Mouse (Mus musculus) embryonic facial prominence, embryonic 13.5 days (tissue): ENCODE measurements around the gene Odf4. TPM values are rescaled to one million over a fixed set of nuclear protein-coding genes. Genes with fewer than 3 reads are reported as not detected.
"Not testable (repeated sequence)": the region's sequence is repeated elsewhere in the genome, so short reads cannot be mapped to it uniquely, and the experiment has no call there.

Source experiments
- ATAC-seq: fragments of 200-750 bp; cut with Nextera tagmentation; 2 replicates; pipeline ENCODE4 v1.8.0; 2017; ENCODE audit warnings: low read depth; ENCODE audit not compliant: insufficient number of reproducible peaks, insufficient read depth, low FRiP score, low TSS enrichment
- H3K27ac ChIP-seq: fragments of 300-500 bp; sonication (generic); 2 replicates; pipeline ENCODE4 v1.5.1; 2015; ENCODE audit warnings: moderate library complexity, mild to moderate bottlenecking, inconsistent platforms
- H3K27me3 ChIP-seq: fragments of 300-500 bp; sonication (generic); 2 replicates; pipeline ENCODE4 v1.6.1; 2015; ENCODE audit warnings: mild to moderate bottlenecking, inconsistent platforms
- H3K36me3 ChIP-seq: fragments of 300-500 bp; sonication (generic); 2 replicates; pipeline ENCODE4 v1.6.1; 2015; ENCODE audit warnings: mild to moderate bottlenecking, inconsistent platforms
- H3K4me1 ChIP-seq: fragments of 300-500 bp; sonication (generic); 2 replicates; pipeline ENCODE4 v1.6.1; 2015; ENCODE audit warnings: inconsistent platforms
- H3K4me2 ChIP-seq: fragments of 300-500 bp; sonication (generic); 2 replicates; pipeline ENCODE4 v1.6.1; 2015; ENCODE audit warnings: moderate library complexity, mild to moderate bottlenecking, inconsistent platforms
- H3K4me3 ChIP-seq: fragments of 300-500 bp; sonication (generic); 2 replicates; pipeline ENCODE4 v1.5.1; 2015; ENCODE audit warnings: mild to moderate bottlenecking, inconsistent platforms
- H3K9ac ChIP-seq: fragments of 300-500 bp; sonication (generic); 2 replicates; pipeline ENCODE4 v1.6.1; 2015; ENCODE audit warnings: mild to moderate bottlenecking, inconsistent platforms
- H3K9me3 ChIP-seq: fragments of 300-500 bp; sonication (generic); 2 replicates; pipeline ENCODE4 v1.6.1; 2016; ENCODE audit warnings: inconsistent platforms
- WGBS: fragments of 180-500 bp; shearing (Covaris S2); methylation state at CpG from one replicate; pipeline ENCODE4 v1.1.7; 2015; ENCODE audit warnings: mixed read lengths; 5-methylcytosine and 5-hydroxymethylcytosine counted together
- polyA plus RNA-seq: library from polyadenylated mRNA; unstranded; fragments of >200 nt; fragmentation: Nextera tagmentation; extraction: Ambion mirVana; gene quantifications from 2 replicates; pipeline ENCODE4 v1.2.1, GENCODE M21; 2015

Gene Odf4
- not detected in 2 replicates for polyA plus RNA-seq

GRCm38 (mm10) chr11:68926981-68927380 is at the start of gene Odf4:
Gene Odf4 (minus strand): TSS chr11:68927081.
- 56% methylated on average over 3 of the region's 3 CpGs for WGBS
- H3K4me1 ChIP-seq, result peaks cover 3% of the 10 kb centered on the region
- H3K36me3 ChIP-seq, result no peaks in the 10 kb centered on the region
- no peak within 1 kb of the TSS for H3K27ac ChIP-seq
- no peak within 1 kb of the TSS for H3K9ac ChIP-seq
- no peak within 1 kb of the TSS for H3K4me3 ChIP-seq
- ATAC-seq, result no peak
- no peak within 1 kb of the TSS for H3K4me2 ChIP-seq
- no peaks in the 10 kb centered on the region for H3K27me3 ChIP-seq
- H3K9me3 ChIP-seq, result no peaks in the 10 kb centered on the region

- no peak overlapping the region for H3K4me3 ChIP-seq
- H3K27ac ChIP-seq, result no peak overlapping the region
- no peaks in the 10 kb centered on the region for H3K36me3 ChIP-seq
- H3K9ac ChIP-seq, result no peak overlapping the region
- 85% methylated on average over 1 of the region's 1 CpGs for WGBS
- H3K9me3 ChIP-seq, result no peaks in the 10 kb centered on the region
- H3K4me1 ChIP-seq, result peaks cover 11% of the 10 kb centered on the region
- H3K4me2 ChIP-seq, result no peak overlapping the region
- H3K27me3 ChIP-seq, result no peaks in the 10 kb centered on the region
- no peak for ATAC-seq
These were observed 48.7 kb upstream of the Odf4 start for GRCm38 (mm10) chr11:68975601-68976000.

GRCm38 (mm10) chr11:68975085-68975484 is 48.2 kb upstream of the Odf4 start, which contains the start of gene Rangrf:
Gene Rangrf (minus strand): TSS chr11:68975185.
- peak within 1 kb of the TSS; percentile 51 for H3K4me3 ChIP-seq
- 75% methylated on average over 7 of the region's 7 CpGs for WGBS
- H3K9ac ChIP-seq, result peak within 1 kb of the TSS; percentile 49

GRCm38 (mm10) chr11:68974059-68974450 is 47.2 kb upstream of the Odf4 start:
- Histone ChIP-seq H3K4me1 (peaks cover 12% of the 10 kb centered on the region), H3K9me3 (no peaks in the 10 kb centered on the region), H3K27me3 (no peaks in the 10 kb centered on the region), H3K36me3 (no peaks in the 10 kb centered on the region), H3K27ac (no peak overlapping the region), H3K4me3 (peak overlapping the region; percentile 51), H3K4me2 (peak overlapping the region; percentile 71), H3K9ac (peak overlapping the region; percentile 49)
- 24% methylated on average over 6 of the region's 6 CpGs for WGBS
- no peak for ATAC-seq

More at GRCm38 (mm10) chr11:68975085-68975484, 48.2 kb upstream of the Odf4 start, which contains the start of gene Rangrf:
- Histone ChIP-seq H3K27ac (no peak within 1 kb of the TSS), H3K9me3 (no peaks in the 10 kb centered on the region), H3K4me2 (peak within 1 kb of the TSS; percentile 71), H3K4me1 (peaks cover 11% of the 10 kb centered on the region), H3K27me3 (no peaks in the 10 kb centered on the region), H3K36me3 (no peaks in the 10 kb centered on the region)
- no peak for ATAC-seq

GRCm38 (mm10) chr11:68973250-68974058 is 46.6 kb upstream of the Odf4 start:
- peak overlapping the region; percentile 71 for H3K4me2 ChIP-seq
- peak; percentile 76 for ATAC-seq
- H3K36me3 ChIP-seq, H3K9me3 ChIP-seq, H3K27me3 ChIP-seq: not testable (repeated sequence)
- peak overlapping the region; percentile 67 for H3K9ac ChIP-seq
- WGBS, result under 1% methylated on average over 38 of the region's 38 CpGs
- 0 out of 2 replicates have a peak overlapping the region, but pooled peaks have one; percentile 4 for H3K27ac ChIP-seq
- peak overlapping the region; percentile 51 for H3K4me3 ChIP-seq
- peaks cover 18% of the 10 kb centered on the region for H3K4me1 ChIP-seq

GRCm38 (mm10) chr11:68970232-68970631 is 43.4 kb upstream of the Odf4 start:
- no peak overlapping the region for H3K4me2 ChIP-seq
- H3K36me3 ChIP-seq, result no peaks in the 10 kb centered on the region
- H3K27ac ChIP-seq, result no peak overlapping the region
- no peak overlapping the region for H3K4me3 ChIP-seq
- H3K4me1 ChIP-seq, result peaks cover 27% of the 10 kb centered on the region
- H3K9ac ChIP-seq, result no peak overlapping the region
- ATAC-seq, result no peak
- WGBS, result 69% methylated on average over 4 of the region's 4 CpGs
- no peaks in the 10 kb centered on the region for H3K9me3 ChIP-seq
- H3K27me3 ChIP-seq, result no peaks in the 10 kb centered on the region

- Histone ChIP-seq H3K9ac (peak overlapping the region; percentile 66), H3K27me3 (no peaks in the 10 kb centered on the region)
- 86% methylated on average over 11 of the region's 11 CpGs for WGBS
These were observed 41.9 kb upstream of the Odf4 start for GRCm38 (mm10) chr11:68968752-68969151.

GRCm38 (mm10) chr11:68967337-68968282 is 40.7 kb upstream of the Odf4 start, which contains the start of gene Slc25a35:
Gene Slc25a35 (plus strand): TSS chr11:68968131.
- no peaks in the 10 kb centered on the region for H3K9me3 ChIP-seq
- ATAC-seq, result peak; percentile 90
- under 1% methylated on average over 50 of the region's 50 CpGs for WGBS
- no peaks in the 10 kb centered on the region for H3K36me3 ChIP-seq
- H3K4me1 ChIP-seq, result peaks cover 19% of the 10 kb centered on the region
- H3K4me3 ChIP-seq, result peak within 1 kb of the TSS; percentile 60
- H3K27me3 ChIP-seq, result no peaks in the 10 kb centered on the region
- peak within 1 kb of the TSS; percentile 87 for H3K4me2 ChIP-seq
- H3K9ac ChIP-seq, result peak within 1 kb of the TSS; percentile 75
- peak within 1 kb of the TSS; percentile 30; the same call in 1 of the 2 replicates for H3K27ac ChIP-seq

More at GRCm38 (mm10) chr11:68968752-68969151, 41.9 kb upstream of the Odf4 start:
- Histone ChIP-seq H3K4me3 (peak overlapping the region; percentile 60), H3K4me1 (peaks cover 23% of the 10 kb centered on the region), H3K9me3 (no peaks in the 10 kb centered on the region), H3K27ac (no peak overlapping the region), H3K36me3 (no peaks in the 10 kb centered on the region), H3K4me2 (peak overlapping the region; percentile 87)
- ATAC-seq, result no peak

GRCm38 (mm10) chr11:68966554-68966953 is 39.7 kb upstream of the Odf4 start:
- Histone ChIP-seq H3K9me3 (no peaks in the 10 kb centered on the region), H3K27me3 (no peaks in the 10 kb centered on the region), H3K36me3 (no peaks in the 10 kb centered on the region), H3K4me3 (no peak overlapping the region), H3K4me1 (peaks cover 18% of the 10 kb centered on the region), H3K4me2 (no peak overlapping the region), H3K27ac (no peak overlapping the region), H3K9ac (no peak overlapping the region)
- 28% methylated on average over 1 of the region's 1 CpGs for WGBS
- ATAC-seq, result no peak

- WGBS, result 27% methylated on average over 3 of the region's 3 CpGs
- no peak for ATAC-seq
These were observed 39.0 kb upstream of the Odf4 start for GRCm38 (mm10) chr11:68965845-68966244.

GRCm38 (mm10) chr11:68965050-68965449 is 38.2 kb upstream of the Odf4 start:
- Histone ChIP-seq H3K4me2 (no peak overlapping the region), H3K27ac (no peak overlapping the region), H3K4me3 (no peak overlapping the region), H3K36me3 (no peaks in the 10 kb centered on the region), H3K9ac (no peak overlapping the region), H3K4me1 (peaks cover 18% of the 10 kb centered on the region), H3K9me3 (no peaks in the 10 kb centered on the region), H3K27me3 (no peaks in the 10 kb centered on the region)
- no peak for ATAC-seq

More at GRCm38 (mm10) chr11:68965845-68966244, 39.0 kb upstream of the Odf4 start:
- H3K36me3 ChIP-seq, result no peaks in the 10 kb centered on the region
- H3K9ac ChIP-seq, result no peak overlapping the region
- H3K4me1 ChIP-seq, result peaks cover 18% of the 10 kb centered on the region
- H3K4me3 ChIP-seq, result no peak overlapping the region
- no peak overlapping the region for H3K27ac ChIP-seq
- no peak overlapping the region for H3K4me2 ChIP-seq
- H3K27me3 ChIP-seq, result no peaks in the 10 kb centered on the region
- H3K9me3 ChIP-seq, result no peaks in the 10 kb centered on the region
